Mouse (Mus musculus): Measurements from ENCODE around the gene Spata2l.

- TF ChIP-seq CTCF (conservative IDR thresholded peaks at IDR 0.05; ENCODE audit: insufficient read depth, insufficient read length, low read depth, low read length) (peak; percentile 26; the same call in 1 of the 2 replicates), POLR2A (IDR thresholded peaks at IDR 0.05; ENCODE audit: low read depth, low read length) (no peak)
Observed at GRCm38 (mm10) chr8:123255170-123255569, 19.1 kb upstream of the Spata2l start.
